Comparison of ENCODE assay signal across 8 mouse cellular contexts in the genomic region with DNA sequence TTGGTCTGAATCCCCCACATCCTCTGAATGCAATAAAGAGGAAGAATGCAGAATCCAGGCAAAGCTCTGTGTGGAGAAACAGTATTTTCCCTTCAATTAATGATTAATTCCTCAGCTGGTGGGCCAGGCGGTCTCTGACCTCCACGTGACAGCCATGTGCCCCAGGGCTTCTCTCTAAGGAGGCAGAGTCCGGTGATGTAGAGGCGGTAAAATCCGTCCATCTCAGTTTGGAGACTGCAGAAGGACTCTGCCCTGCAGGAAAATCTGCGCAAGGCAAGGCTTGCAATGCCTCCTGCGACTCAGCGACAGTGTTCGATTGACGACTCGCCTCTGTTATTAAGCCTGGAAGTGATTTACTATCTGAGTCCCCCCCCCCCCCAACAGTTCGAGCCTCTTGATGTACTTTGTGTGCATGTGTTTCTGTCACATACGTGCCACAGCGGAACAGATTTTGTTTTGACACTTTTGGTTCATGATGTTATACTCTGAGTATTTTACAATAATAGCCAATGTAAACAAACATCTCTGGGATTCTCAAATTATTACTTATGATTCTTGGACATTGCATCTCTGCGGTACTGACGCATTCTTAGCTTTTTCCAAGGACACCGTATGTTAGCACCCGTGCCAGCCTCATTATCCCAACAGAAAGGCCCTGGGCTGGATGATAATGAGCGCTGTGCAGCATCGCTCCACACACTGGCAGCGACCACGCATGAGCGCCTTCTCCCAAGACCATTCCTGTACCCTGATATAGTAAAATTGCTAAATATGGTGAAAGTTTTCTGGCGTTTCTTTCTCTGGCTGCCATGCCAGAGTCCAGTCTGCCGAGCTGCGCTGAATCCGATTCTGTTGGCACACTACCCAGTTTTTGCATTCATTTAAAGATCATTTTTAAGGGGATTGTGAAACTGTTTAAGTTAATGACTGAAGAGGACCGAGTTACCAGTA. TPM values are rescaled to one million over a fixed set of nuclear protein-coding genes. Genes with fewer than 3 reads are reported as not detected.
DNase-seq lines count a peak whose midpoint lies in the region; ATAC-seq and TF ChIP-seq lines count a peak whose summit lies in the region.

No protein-coding gene starts in this region.

- H3K27ac ChIP-seq in forebrain, embryonic 13.5 days, result peak overlapping the region; percentile 88
- peak overlapping the region; percentile 91 for H3K27ac ChIP-seq in hindbrain, postnatal 0 days
- H3K27ac ChIP-seq in limb, embryonic 11.5 days (replicated peaks; ENCODE audit: low read depth, low read length), result peak overlapping the region; percentile 98

- no peak overlapping the region for H3ac ChIP-seq in myocyte (ENCODE audit: control insufficient read depth, insufficient read length)

- peak overlapping the region; percentile 60 for H3K4me3 ChIP-seq in forebrain, embryonic 13.5 days
- peak overlapping the region; percentile 52 for H3K4me3 ChIP-seq in hindbrain, postnatal 0 days (ENCODE audit: low read length)
- H3K4me3 ChIP-seq in limb, embryonic 11.5 days (ENCODE audit: low read depth, low read length), result peak overlapping the region; percentile 73
- peak overlapping the region; percentile 45 for H3K4me3 ChIP-seq in myocyte

- H3K79me2 ChIP-seq in myocyte (ENCODE audit: control insufficient read depth, insufficient read depth), result peaks cover 19% of the 10 kb centered on the region

- H3K36me3 ChIP-seq in forebrain, embryonic 13.5 days (ENCODE audit: poor library complexity, severe bottlenecking), result no peaks in the 10 kb centered on the region
- H3K36me3 ChIP-seq in hindbrain, postnatal 0 days (ENCODE audit: insufficient read depth, low read length), result no peaks in the 10 kb centered on the region
- no peaks in the 10 kb centered on the region for H3K36me3 ChIP-seq in limb, embryonic 11.5 days (ENCODE audit: control insufficient read depth, insufficient read depth, low read length)
- no peaks in the 10 kb centered on the region for H3K36me3 ChIP-seq in myocyte (ENCODE audit: control insufficient read depth, insufficient read depth)

- TF ChIP-seq CTCF in hindbrain, postnatal 0 days (IDR thresholded peaks at IDR 0.05; ENCODE audit: low read depth), result peak; percentile 5; the same call in 1 of the 2 replicates

- no peaks in the 10 kb centered on the region for H3K9me3 ChIP-seq in forebrain, embryonic 13.5 days (replicated peaks)
- H3K9me3 ChIP-seq in hindbrain, postnatal 0 days (ENCODE audit: low read length), result no peaks in the 10 kb centered on the region
- no peaks in the 10 kb centered on the region for H3K9me3 ChIP-seq in limb, embryonic 11.5 days (ENCODE audit: control insufficient read depth, low read length)

- DNase-seq in left cerebral cortex, adult 18-20 months (ENCODE audit: low spot score in 2 of 2), result peak; percentile 48 to 61
- no peak for DNase-seq in left cerebral cortex, adult 11 months (ENCODE audit: low spot score)
- DNase-seq in brain, adult 2 months (ENCODE audit: low read depth, low spot score), result peak; percentile 68
- DNase-seq in hindbrain, postnatal 0 days (ENCODE audit: low spot score), result peak; percentile 60
- DNase-seq in limb, embryonic 11.5 days (ENCODE audit: low spot score), result peak; percentile 76
- DNase-seq in spleen, adult 12 weeks (ENCODE audit: low spot score), result no peak

- peak overlapping the region; percentile 71 for H3K9ac ChIP-seq in forebrain, embryonic 13.5 days
- peak overlapping the region; percentile 68 for H3K9ac ChIP-seq in hindbrain, postnatal 0 days (replicated peaks; ENCODE audit: low read length)
- H3K9ac ChIP-seq in limb, embryonic 11.5 days (ENCODE audit: low read length), result peak overlapping the region; percentile 65

- H3K27me3 ChIP-seq in forebrain, embryonic 13.5 days, result peaks cover 3% of the 10 kb centered on the region; the same call in 1 of the 2 replicates
- no peaks in the 10 kb centered on the region for H3K27me3 ChIP-seq in hindbrain, postnatal 0 days (ENCODE audit: insufficient read depth, low read length)
- no peaks in the 10 kb centered on the region for H3K27me3 ChIP-seq in limb, embryonic 11.5 days (ENCODE audit: control insufficient read depth, insufficient read depth, low read length)
- H3K27me3 ChIP-seq in myocyte (ENCODE audit: control insufficient read depth, insufficient read depth, insufficient read length), result no peaks in the 10 kb centered on the region

- peak; percentile 23; the same call in 1 of the 2 replicates for ATAC-seq in forebrain, embryonic 13.5 days
- ATAC-seq in hindbrain, postnatal 0 days, result no peak
- no peak for ATAC-seq in limb, embryonic 11.5 days (ENCODE audit: insufficient number of reproducible peaks, low FRiP score, low TSS enrichment, low read depth)

- peaks cover 61% of the 10 kb centered on the region for H3K4me1 ChIP-seq in forebrain, embryonic 13.5 days
- peaks cover 16% of the 10 kb centered on the region for H3K4me1 ChIP-seq in hindbrain, postnatal 0 days (ENCODE audit: insufficient read depth, low read length)
- peaks cover 29% of the 10 kb centered on the region for H3K4me1 ChIP-seq in limb, embryonic 11.5 days (ENCODE audit: control insufficient read depth, insufficient read depth, low read length)

- no peak for TF ChIP-seq POLR2A in myocyte (IDR thresholded peaks at IDR 0.05; ENCODE audit: insufficient read length, low read depth)

- peak overlapping the region; percentile 94 for H3K4me2 ChIP-seq in forebrain, embryonic 13.5 days
- peak overlapping the region; percentile 95 for H3K4me2 ChIP-seq in hindbrain, postnatal 0 days (ENCODE audit: low read depth, low read length)
- H3K4me2 ChIP-seq in limb, embryonic 11.5 days (ENCODE audit: low read depth, severe bottlenecking), result peak overlapping the region; percentile 75
- peak overlapping the region; percentile 89 for H3K4me2 ChIP-seq in myocyte (ENCODE audit: low read depth)

- WGBS in forebrain, embryonic 13.5 days, result 2% methylated on average over 28 of the region's 28 CpGs
- WGBS in hindbrain, postnatal 0 days, result 5% methylated on average over 28 of the region's 28 CpGs
- WGBS in limb, embryonic 11.5 days, result 1% methylated on average over 28 of the region's 28 CpGs

TF ChIP-seq in myocyte, 11 proteins besides CTCF, POLR2A, EP300 and RAD21:
- TF ChIP-seq USF1 (IDR thresholded peaks at IDR 0.05; ENCODE audit: low read depth), result peak; percentile 43
- no peak for TF ChIP-seq E2F4 (IDR thresholded peaks at IDR 0.05; ENCODE audit: insufficient read depth)

RNA-seq across cellular contexts. Expression of gene Id2, which starts 0.5 kb away (rescaled TPM):
- total RNA-seq in left cerebral cortex, adult 18-20 months (2021), result 100 to 1,000 TPM; 127 to 156 TPM
- 195 and 253 TPM in 2 replicates for polyA plus RNA-seq in forebrain, embryonic 13.5 days (2015; fragmentation: Nextera tagmentation; extraction: Ambion mirVana)
- total RNA-seq in hindbrain, postnatal 0 days (2014; rRNA removed), result 202 and 242 TPM in 2 replicates
- polyA plus RNA-seq in hindbrain, postnatal 0 days (2015; fragmentation: Nextera tagmentation; extraction: Ambion mirVana), result 518 and 585 TPM in 2 replicates
- polyA plus RNA-seq in limb, embryonic 11.5 days (2014; fragmentation: Nextera tagmentation; extraction: Ambion mirVana), result 384 and 406 TPM in 2 replicates
- 5.0 TPM for polyA plus RNA-seq in myocyte (2012; fragmentation: generic; extraction: Trizol)

Comparison
In these comparisons a context has a peak if more than half of its experiments do, and no peak if none do; other contexts are left out.
1. DNase-seq: peak in left cerebral cortex, adult 18-20 months (2 of 2), brain, adult 2 months (single experiment), hindbrain, postnatal 0 days (single experiment) and limb, embryonic 11.5 days (single experiment); none in left cerebral cortex, adult 11 months (single experiment) and spleen, adult 12 weeks (single experiment).
2. RNA of gene Id2, which starts 0.5 kb away (polyA plus RNA-seq): 518 to 585 TPM in hindbrain, postnatal 0 days, 384 to 406 TPM in limb, embryonic 11.5 days and 195 to 253 TPM in forebrain, embryonic 13.5 days; 5.0 TPM in myocyte (single experiment); every median in the first group is over 10 times any median in the second.
3. Peak in every context shown above with its lines, with median percentiles within 50 percentile points of each other: H3K27ac ChIP-seq, H3K4me2 ChIP-seq, H3K4me3 ChIP-seq and H3K9ac ChIP-seq.